Mouse (Mus musculus) hindbrain, embryonic 16.5 days (tissue): ENCODE data around the gene Hspg2. TPM values are rescaled to one million over a fixed set of nuclear protein-coding genes. Genes with fewer than 3 reads are reported as not detected.

ENCODE experiments used
- ATAC-seq: fragments of 200-750 bp; cut with Nextera tagmentation; 2 replicates; pipeline ENCODE4 v1.8.0; 2017; ENCODE audit warnings: moderate TSS enrichment, moderate library complexity
- H3K27ac ChIP-seq: fragments of 300-500 bp; sonication (generic); 2 replicates; pipeline ENCODE4 v1.5.1; 2014; ENCODE audit warnings: low read depth, mild to moderate bottlenecking, control low read depth, low read length, moderate library complexity
- H3K27me3 ChIP-seq: fragments of 300-500 bp; sonication (generic); replicated peaks from 2 replicates; pipeline ENCODE4 v1.6.1; 2014; ENCODE audit warnings: low read length; ENCODE audit not compliant: control insufficient read depth, insufficient read depth
- H3K36me3 ChIP-seq: fragments of 300-500 bp; sonication (generic); 2 replicates; pipeline ENCODE4 v1.6.1; 2014; ENCODE audit warnings: mild to moderate bottlenecking, low read length, moderate library complexity, mixed read lengths; ENCODE audit not compliant: control insufficient read depth, insufficient read depth
- H3K4me1 ChIP-seq: fragments of 300-500 bp; sonication (generic); 2 replicates; pipeline ENCODE4 v1.6.1; 2014; ENCODE audit warnings: low read depth, low read length; ENCODE audit not compliant: control insufficient read depth, insufficient read depth
- H3K4me2 ChIP-seq: fragments of 300-500 bp; sonication (generic); 2 replicates; pipeline ENCODE4 v1.6.1; 2014; ENCODE audit warnings: mild to moderate bottlenecking, low read length, control low read depth, moderate library complexity
- H3K4me3 ChIP-seq: fragments of 300-500 bp; sonication (generic); 2 replicates; pipeline ENCODE4 v1.5.1; 2014; ENCODE audit warnings: mild to moderate bottlenecking, low read length, control low read depth, moderate library complexity
- H3K9ac ChIP-seq: fragments of 300-500 bp; sonication (generic); 2 replicates; pipeline ENCODE4 v1.6.1; 2014; ENCODE audit warnings: low read depth, mild to moderate bottlenecking, control low read depth, low read length, moderate library complexity
- H3K9me3 ChIP-seq: fragments of 300-500 bp; sonication (generic); 2 replicates; pipeline ENCODE4 v1.6.1; 2014; ENCODE audit warnings: mild to moderate bottlenecking, low read length, moderate library complexity; ENCODE audit not compliant: control insufficient read depth
- WGBS: fragments of 180-500 bp; shearing (Covaris S2); extraction: QIAGEN DNeasy Blood & Tissue Kit; methylation state at CpG from one replicate; pipeline ENCODE4 v1.1.7; 2014; 5-methylcytosine and 5-hydroxymethylcytosine counted together
- polyA plus RNA-seq: library from polyadenylated mRNA; unstranded; fragments of >200 nt; fragmentation: Nextera tagmentation; extraction: Ambion mirVana; gene quantifications from 2 replicates; pipeline ENCODE4 v1.2.1, GENCODE M21; 2015

Hspg2 gene
- polyA plus RNA-seq, 1 experiment from 2014 or later: 6.5 TPM

- Histone ChIP-seq H3K4me3 (no peak overlapping the region), H3K27ac (no peak overlapping the region)
- 70% methylated on average over 7 of the region's 7 CpGs for WGBS
Observed at GRCm38 (mm10) chr4:137447363-137448196, 21.0 kb upstream of the Hspg2 start.

GRCm38 (mm10) chr4:137448197-137448596 lies 20.4 kb upstream of the Hspg2 start:
- Histone ChIP-seq H3K4me2 (no peak overlapping the region), H3K27ac (no peak overlapping the region), H3K36me3 (no peaks in the 10 kb centered on the region), H3K9me3 (no peaks in the 10 kb centered on the region), H3K4me3 (no peak overlapping the region), H3K4me1 (peaks cover 3% of the 10 kb centered on the region), H3K9ac (no peak overlapping the region), H3K27me3 (no peaks in the 10 kb centered on the region)
- 20% methylated on average over 6 of the region's 6 CpGs for WGBS
- ATAC-seq: no peak

More at GRCm38 (mm10) chr4:137447363-137448196, 21.0 kb upstream of the Hspg2 start:
- no peaks in the 10 kb centered on the region for H3K9me3 ChIP-seq
- no peak overlapping the region for H3K4me2 ChIP-seq
- H3K4me1 ChIP-seq: peaks cover 3% of the 10 kb centered on the region
- H3K36me3 ChIP-seq: no peaks in the 10 kb centered on the region
- no peak overlapping the region for H3K9ac ChIP-seq
- ATAC-seq: no peak
- H3K27me3 ChIP-seq: no peaks in the 10 kb centered on the region

- Histone ChIP-seq H3K36me3 (no peaks in the 10 kb centered on the region), H3K4me2 (no peak overlapping the region), H3K27ac (no peak overlapping the region), H3K4me1 (peaks cover 3% of the 10 kb centered on the region), H3K9ac (no peak overlapping the region), H3K27me3 (no peaks in the 10 kb centered on the region), H3K4me3 (no peak overlapping the region), H3K9me3 (no peaks in the 10 kb centered on the region)
- WGBS: 36% methylated on average over 2 of the region's 2 CpGs
- no peak for ATAC-seq
Observed at GRCm38 (mm10) chr4:137448641-137449040, 19.9 kb upstream of the Hspg2 start.

- H3K4me1 ChIP-seq: peaks cover 3% of the 10 kb centered on the region
- WGBS: 87% methylated on average over 2 of the region's 2 CpGs
- no peaks in the 10 kb centered on the region for H3K36me3 ChIP-seq
- no peaks in the 10 kb centered on the region for H3K27me3 ChIP-seq
- no peak overlapping the region for H3K4me2 ChIP-seq
- H3K9ac ChIP-seq: no peak overlapping the region
- no peak overlapping the region for H3K27ac ChIP-seq
- H3K4me3 ChIP-seq: no peak overlapping the region
- H3K9me3 ChIP-seq: no peaks in the 10 kb centered on the region
- no peak for ATAC-seq
Observed at GRCm38 (mm10) chr4:137449132-137449531, 19.4 kb upstream of the Hspg2 start.

GRCm38 (mm10) chr4:137449715-137450114 lies 18.9 kb upstream of the Hspg2 start:
- Histone ChIP-seq H3K4me3 (no peak overlapping the region), H3K36me3 (no peaks in the 10 kb centered on the region), H3K27me3 (no peaks in the 10 kb centered on the region), H3K9ac (no peak overlapping the region), H3K4me2 (no peak overlapping the region), H3K27ac (no peak overlapping the region), H3K4me1 (peaks cover 3% of the 10 kb centered on the region), H3K9me3 (no peaks in the 10 kb centered on the region)
- no peak for ATAC-seq
- 73% methylated on average over 10 of the region's 10 CpGs for WGBS

- WGBS: 93% methylated on average over 6 of the region's 6 CpGs
Observed at GRCm38 (mm10) chr4:137452190-137452589, 16.4 kb upstream of the Hspg2 start.

GRCm38 (mm10) chr4:137453234-137453767 lies 15.3 kb upstream of the Hspg2 start, which contains the start of gene 1700013G24Rik:
TSS of gene 1700013G24Rik (plus strand) at chr4:137453284.
- H3K27me3 ChIP-seq: no peaks in the 10 kb centered on the region
- no peak within 1 kb of the TSS for H3K4me2 ChIP-seq
- H3K36me3 ChIP-seq: no peaks in the 10 kb centered on the region
- H3K4me1 ChIP-seq: no peaks in the 10 kb centered on the region
- H3K9ac ChIP-seq: no peak within 1 kb of the TSS
- no peak within 1 kb of the TSS for H3K27ac ChIP-seq
- no peak for ATAC-seq
- no peak within 1 kb of the TSS for H3K4me3 ChIP-seq
- H3K9me3 ChIP-seq: no peaks in the 10 kb centered on the region
- 84% methylated on average over 8 of the region's 8 CpGs for WGBS

More at GRCm38 (mm10) chr4:137452190-137452589, 16.4 kb upstream of the Hspg2 start:
- Histone ChIP-seq H3K9me3 (no peaks in the 10 kb centered on the region), H3K4me3 (no peak overlapping the region), H3K9ac (no peak overlapping the region), H3K27ac (no peak overlapping the region), H3K36me3 (no peaks in the 10 kb centered on the region), H3K4me2 (no peak overlapping the region), H3K27me3 (no peaks in the 10 kb centered on the region), H3K4me1 (peaks cover 3% of the 10 kb centered on the region)
- no peak for ATAC-seq

- 91% methylated on average over 14 of the region's 14 CpGs for WGBS
- H3K27ac ChIP-seq: no peak overlapping the region
- no peak overlapping the region for H3K9ac ChIP-seq
- no peaks in the 10 kb centered on the region for H3K27me3 ChIP-seq
- no peaks in the 10 kb centered on the region for H3K9me3 ChIP-seq
- H3K36me3 ChIP-seq: no peaks in the 10 kb centered on the region
- no peak overlapping the region for H3K4me2 ChIP-seq
- H3K4me1 ChIP-seq: no peaks in the 10 kb centered on the region
- no peak for ATAC-seq
- H3K4me3 ChIP-seq: no peak overlapping the region
Observed at GRCm38 (mm10) chr4:137454582-137454981, 14.0 kb upstream of the Hspg2 start.

GRCm38 (mm10) chr4:137456581-137456980 lies 12.0 kb upstream of the Hspg2 start:
- no peaks in the 10 kb centered on the region for H3K4me1 ChIP-seq
- H3K27ac ChIP-seq: no peak overlapping the region
- ATAC-seq: no peak
- no peak overlapping the region for H3K4me2 ChIP-seq
- H3K9me3 ChIP-seq: no peaks in the 10 kb centered on the region
- no peak overlapping the region for H3K9ac ChIP-seq
- H3K36me3 ChIP-seq: no peaks in the 10 kb centered on the region
- 83% methylated on average over 12 of the region's 12 CpGs for WGBS
- H3K4me3 ChIP-seq: no peak overlapping the region
- no peaks in the 10 kb centered on the region for H3K27me3 ChIP-seq
